Mouse (Mus musculus) forebrain, embryonic 14.5 days (tissue): ENCODE measurements around the gene Nqo2. TPM values are rescaled to one million over a fixed set of nuclear protein-coding genes. Genes with fewer than 3 reads are reported as not detected.
A peak's percentile ranks its signal among the peaks of the same experiment; 100 is the strongest.

ENCODE experiments used
- ATAC-seq: fragments of 200-750 bp; cut with Nextera tagmentation; 2 replicates; pipeline ENCODE4 v1.8.0; 2017; ENCODE audit warnings: mild to moderate bottlenecking, moderate library complexity
- DNase-seq: peaks from one replicate; pipeline ENCODE4 v3.0.0-alpha.2; 2015; ENCODE audit warnings: low spot score
- H3K27ac ChIP-seq: fragments of 300-500 bp; sonication (generic); 2 replicates; pipeline ENCODE4 v1.5.1; 2014; ENCODE audit warnings: low read depth, mild to moderate bottlenecking, control low read depth, low read length, moderate library complexity
- H3K27me3 ChIP-seq: fragments of 300-500 bp; sonication (generic); replicated peaks from 2 replicates; pipeline ENCODE4 v1.6.1; 2014; ENCODE audit warnings: low read length, control low read depth, mixed read lengths; ENCODE audit not compliant: control insufficient read depth, insufficient read depth
- H3K36me3 ChIP-seq: fragments of 300-500 bp; sonication (generic); 2 replicates; pipeline ENCODE4 v1.6.1; 2014; ENCODE audit warnings: low read length, control low read depth; ENCODE audit not compliant: control insufficient read depth, insufficient read depth
- H3K4me1 ChIP-seq: fragments of 300-500 bp; sonication (generic); 2 replicates; pipeline ENCODE4 v1.6.1; 2014; ENCODE audit warnings: antibody characterized with exemption, low read length, control low read depth; ENCODE audit not compliant: control insufficient read depth, insufficient read depth
- H3K4me2 ChIP-seq: fragments of 300-500 bp; sonication (generic); 2 replicates; pipeline ENCODE4 v1.6.1; 2014; ENCODE audit warnings: mild to moderate bottlenecking, control low read depth, low read length
- H3K4me3 ChIP-seq: fragments of 300-500 bp; sonication (generic); 2 replicates; pipeline ENCODE4 v1.5.1; 2014; ENCODE audit warnings: low read depth, low read length, control low read depth
- H3K9ac ChIP-seq: fragments of 300-500 bp; sonication (generic); 2 replicates; pipeline ENCODE4 v1.6.1; 2014; ENCODE audit warnings: mild to moderate bottlenecking, low read length, control low read depth, moderate library complexity
- H3K9me3 ChIP-seq: fragments of 300-500 bp; sonication (generic); replicated peaks from 2 replicates; pipeline ENCODE4 v1.6.1; 2016; ENCODE audit warnings: low read length, control low read depth, mixed read lengths; ENCODE audit not compliant: control insufficient read depth
- WGBS: fragments of 180-500 bp; shearing (Covaris S2); extraction: QIAGEN DNeasy Blood & Tissue Kit; methylation state at CpG from one replicate; pipeline ENCODE4 v1.1.7; 2014; 5-methylcytosine and 5-hydroxymethylcytosine counted together
- polyA plus RNA-seq: library from polyadenylated mRNA; unstranded; fragments of >200 nt; fragmentation: Nextera tagmentation; extraction: Ambion mirVana; gene quantifications from 2 replicates; pipeline ENCODE4 v1.2.1, GENCODE M21; 2014

The Nqo2 gene
- polyA plus RNA-seq, 1 experiment from 2014 or later: 7.4 TPM

- no peaks in the 10 kb centered on the region for H3K9me3 ChIP-seq
- no peak overlapping the region for H3K27ac ChIP-seq
- no peak overlapping the region for H3K4me3 ChIP-seq
- 80% methylated on average over 4 of the region's 4 CpGs for WGBS
- H3K36me3 ChIP-seq: no peaks in the 10 kb centered on the region
- H3K9ac ChIP-seq: no peak overlapping the region
- H3K27me3 ChIP-seq: no peaks in the 10 kb centered on the region
- 0 out of 2 replicates have a peak, but pooled peaks cover 3% of the 10 kb centered on the region for H3K4me1 ChIP-seq
- DNase-seq (no peak), ATAC-seq (no peak)
- H3K4me2 ChIP-seq: no peak overlapping the region
Measured at GRCm38 (mm10) chr13:33966025-33966412, 1.5 kb downstream of the Nqo2 start.

GRCm38 (mm10) chr13:33966574-33966973, 2.1 kb downstream of the Nqo2 start:
- H3K27ac ChIP-seq: no peak overlapping the region
- no peaks in the 10 kb centered on the region for H3K27me3 ChIP-seq
- H3K4me1 ChIP-seq: 0 out of 2 replicates have a peak, but pooled peaks cover 3% of the 10 kb centered on the region
- no peak overlapping the region for H3K9ac ChIP-seq
- H3K9me3 ChIP-seq: no peaks in the 10 kb centered on the region
- no peak overlapping the region for H3K4me3 ChIP-seq
- H3K36me3 ChIP-seq: no peaks in the 10 kb centered on the region
- no peak for ATAC-seq
- no peak overlapping the region for H3K4me2 ChIP-seq
- no peak for DNase-seq

- no peak overlapping the region for H3K4me3 ChIP-seq
- no peak overlapping the region for H3K9ac ChIP-seq
- H3K4me1 ChIP-seq: no peaks in the 10 kb centered on the region
- H3K36me3 ChIP-seq: no peaks in the 10 kb centered on the region
- 89% methylated on average over 5 of the region's 5 CpGs for WGBS
- no peaks in the 10 kb centered on the region for H3K27me3 ChIP-seq
- H3K27ac ChIP-seq: no peak overlapping the region
- ATAC-seq (no peak), DNase-seq (no peak)
- H3K4me2 ChIP-seq: no peak overlapping the region
- H3K9me3 ChIP-seq: no peaks in the 10 kb centered on the region
Measured at GRCm38 (mm10) chr13:33989625-33990024, 25.1 kb downstream of the Nqo2 start.

- peak; percentile 29; the same call in 1 of the 2 replicates for ATAC-seq
- no peak overlapping the region for H3K4me2 ChIP-seq
- H3K9ac ChIP-seq: no peak overlapping the region
Measured at GRCm38 (mm10) chr13:33995197-33995596, 30.7 kb downstream of the Nqo2 start.

GRCm38 (mm10) chr13:34002058-34003006, 37.8 kb downstream of the Nqo2 start, which contains the start of the genes Ripk1 and Serpinb6a:
Gene Ripk1, plus strand, starts transcription at chr13:34002363.
Gene Serpinb6a, minus strand, starts transcription at chr13:34002794.
- H3K9me3 ChIP-seq: no peaks in the 10 kb centered on the region
- WGBS: under 1% methylated on average over 91 of the region's 92 CpGs

More at GRCm38 (mm10) chr13:33995197-33995596, 30.7 kb downstream of the Nqo2 start:
- Histone ChIP-seq H3K4me1 (no peaks in the 10 kb centered on the region), H3K9me3 (no peaks in the 10 kb centered on the region), H3K4me3 (no peak overlapping the region), H3K27me3 (no peaks in the 10 kb centered on the region), H3K36me3 (no peaks in the 10 kb centered on the region), H3K27ac (no peak overlapping the region)
- 22% methylated on average over 1 of the region's 1 CpGs for WGBS
- DNase-seq: peak; percentile 80

GRCm38 (mm10) chr13:34003058-34003457, 38.6 kb downstream of the Nqo2 start:
- ATAC-seq: 0 out of 2 replicates have a peak, but pooled peaks have one; percentile 1
- no peaks in the 10 kb centered on the region for H3K9me3 ChIP-seq

More at GRCm38 (mm10) chr13:34002058-34003006, 37.8 kb downstream of the Nqo2 start, which contains the start of the genes Ripk1 and Serpinb6a:
- no peaks in the 10 kb centered on the region for H3K36me3 ChIP-seq
- peaks cover 9% of the 10 kb centered on the region for H3K4me1 ChIP-seq
- H3K4me3 ChIP-seq: peak within 1 kb of the TSS; percentile 92
- H3K9ac ChIP-seq: peak within 1 kb of the TSS; percentile 95
- H3K27me3 ChIP-seq: no peaks in the 10 kb centered on the region
- peak within 1 kb of the TSS; percentile 86 for H3K27ac ChIP-seq
- peak; percentile 94 for DNase-seq
- peak; percentile 97 for ATAC-seq
- peak within 1 kb of the TSS; percentile 90 for H3K4me2 ChIP-seq

GRCm38 (mm10) chr13:34007234-34007633, 42.7 kb downstream of the Nqo2 start:
- no peak overlapping the region for H3K27ac ChIP-seq
- no peak for ATAC-seq
- no peak overlapping the region for H3K4me3 ChIP-seq
- peaks cover 3% of the 10 kb centered on the region; the same call in 1 of the 2 replicates for H3K36me3 ChIP-seq
- H3K9ac ChIP-seq: no peak overlapping the region
- 83% methylated on average over 2 of the region's 2 CpGs for WGBS
- peaks cover 6% of the 10 kb centered on the region for H3K4me1 ChIP-seq
- H3K9me3 ChIP-seq: no peaks in the 10 kb centered on the region
- H3K27me3 ChIP-seq: no peaks in the 10 kb centered on the region
- no peak overlapping the region for H3K4me2 ChIP-seq
- DNase-seq: no peak

More at GRCm38 (mm10) chr13:34003058-34003457, 38.6 kb downstream of the Nqo2 start:
- Histone ChIP-seq H3K4me1 (peaks cover 9% of the 10 kb centered on the region), H3K27ac (peak overlapping the region; percentile 86; the same call in 1 of the 2 replicates), H3K9ac (peak overlapping the region; percentile 95), H3K4me3 (peak overlapping the region; percentile 92), H3K36me3 (no peaks in the 10 kb centered on the region), H3K4me2 (peak overlapping the region; percentile 90), H3K27me3 (no peaks in the 10 kb centered on the region)
- 4% methylated on average over 5 of the region's 5 CpGs for WGBS
- DNase-seq: no peak

GRCm38 (mm10) chr13:34016927-34017569, 52.6 kb downstream of the Nqo2 start:
- DNase-seq (peak; percentile 40), ATAC-seq (no peak; the same call in 1 of the 2 replicates)
- Histone ChIP-seq H3K9me3 (no peaks in the 10 kb centered on the region), H3K9ac (no peak overlapping the region), H3K4me2 (no peak overlapping the region), H3K4me3 (no peak overlapping the region), H3K4me1 (no peaks in the 10 kb centered on the region), H3K36me3 (peaks cover 49% of the 10 kb centered on the region), H3K27me3 (no peaks in the 10 kb centered on the region), H3K27ac (no peak overlapping the region)
- WGBS: 83% methylated on average over 9 of the region's 9 CpGs
